Mouse (Mus musculus) neural tube, embryonic 14.5 days (tissue): ENCODE measurements around the gene Zbtb4. TPM values are rescaled to one million over a fixed set of nuclear protein-coding genes. Genes with fewer than 3 reads are reported as not detected.

Experiments
- ATAC-seq: fragments of 200-750 bp; cut with Nextera tagmentation; 2 replicates; pipeline ENCODE4 v1.8.0; 2017; ENCODE audit warnings: low read depth, mild to moderate bottlenecking, moderate TSS enrichment, moderate library complexity
- H3K27ac ChIP-seq: fragments of 300-500 bp; sonication (generic); 2 replicates; pipeline ENCODE4 v1.5.1; 2014; ENCODE audit warnings: low read depth, mild to moderate bottlenecking, control low read depth, low read length, moderate library complexity, mixed read lengths
- H3K27me3 ChIP-seq: fragments of 300-500 bp; sonication (generic); 2 replicates; pipeline ENCODE4 v1.6.1; 2014; ENCODE audit warnings: low read length; ENCODE audit not compliant: control insufficient read depth, insufficient read depth
- H3K36me3 ChIP-seq: fragments of 300-500 bp; sonication (generic); 2 replicates; pipeline ENCODE4 v1.6.1; 2014; ENCODE audit warnings: low read length, mixed read lengths; ENCODE audit not compliant: control insufficient read depth, insufficient read depth
- H3K4me1 ChIP-seq: fragments of 300-500 bp; sonication (generic); 2 replicates; pipeline ENCODE4 v1.6.1; 2014; ENCODE audit warnings: low read length; ENCODE audit not compliant: control insufficient read depth, insufficient read depth
- H3K4me2 ChIP-seq: fragments of 300-500 bp; sonication (generic); 2 replicates; pipeline ENCODE4 v1.6.1; 2014; ENCODE audit warnings: mild to moderate bottlenecking, low read depth, low read length, control low read depth
- H3K4me3 ChIP-seq: fragments of 300-500 bp; sonication (generic); 2 replicates; pipeline ENCODE4 v1.5.1; 2014; ENCODE audit warnings: low read depth, low read length, control low read depth, mixed read lengths
- H3K9ac ChIP-seq: fragments of 300-500 bp; sonication (generic); replicated peaks from 2 replicates; pipeline ENCODE4 v1.6.1; 2014; ENCODE audit warnings: low read depth, mild to moderate bottlenecking, control low read depth, low read length, mixed read lengths
- H3K9me3 ChIP-seq: fragments of 300-500 bp; sonication (generic); 2 replicates; pipeline ENCODE4 v1.6.1; 2016; ENCODE audit warnings: low read length; ENCODE audit not compliant: control insufficient read depth
- WGBS: fragments of 180-500 bp; shearing (Covaris S2); extraction: QIAGEN DNeasy Blood & Tissue Kit; methylation state at CpG from one replicate; pipeline ENCODE4 v1.1.7; 2014; 5-methylcytosine and 5-hydroxymethylcytosine counted together
- polyA plus RNA-seq: library from polyadenylated mRNA; unstranded; fragments of >200 nt; fragmentation: Nextera tagmentation; extraction: Ambion mirVana; gene quantifications from 2 replicates; pipeline ENCODE4 v1.2.1, GENCODE M21; 2014

The Zbtb4 gene
- polyA plus RNA-seq, 1 experiment from 2014 or later, result 6.0 TPM

DNA sequence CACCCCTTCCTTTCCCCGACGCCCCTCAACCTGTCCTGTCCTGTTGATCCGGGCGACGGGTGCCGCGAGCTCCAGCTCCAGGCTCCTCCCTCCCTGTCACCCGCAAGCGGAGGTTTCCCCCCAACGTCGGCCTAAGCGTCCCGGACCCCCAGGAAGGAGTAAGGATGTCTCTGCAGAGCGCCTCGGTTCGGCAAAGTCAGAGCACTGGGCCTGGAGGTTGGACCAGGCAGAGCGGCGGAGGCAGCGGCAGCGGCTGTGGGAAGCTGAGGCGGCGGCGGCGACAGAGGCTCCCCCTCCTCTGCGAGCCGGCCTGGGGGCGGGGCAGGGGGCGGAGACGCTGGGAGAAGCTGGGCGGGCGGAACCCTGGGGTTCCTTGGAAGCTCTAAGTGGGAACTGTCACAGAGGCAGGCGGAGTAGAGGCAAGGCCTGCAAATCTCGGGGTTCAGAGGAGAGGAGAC is 37.0 kb downstream of the Zbtb4 start:
- peaks cover 11% of the 10 kb centered on the region for H3K27me3 ChIP-seq
- ATAC-seq, result no peak
- peaks cover 40% of the 10 kb centered on the region for H3K4me1 ChIP-seq

GRCm38 (mm10) chr11:69803328-69803727 is 37.6 kb downstream of the Zbtb4 start:
- 1% methylated on average over 12 of the region's 12 CpGs for WGBS
- Histone ChIP-seq H3K9me3 (no peaks in the 10 kb centered on the region), H3K36me3 (no peaks in the 10 kb centered on the region), H3K4me3 (peak overlapping the region; percentile 55), H3K27me3 (peaks cover 11% of the 10 kb centered on the region), H3K4me2 (peak overlapping the region; percentile 96), H3K4me1 (peaks cover 40% of the 10 kb centered on the region), H3K27ac (no peak overlapping the region; the same call in 1 of the 2 replicates), H3K9ac (peak overlapping the region; percentile 50)
- ATAC-seq, result no peak

More for the DNA sequence above, 37.0 kb downstream of the Zbtb4 start:
- Histone ChIP-seq H3K36me3 (0 out of 2 replicates have a peak, but pooled peaks cover under 1% of the 10 kb centered on the region), H3K9me3 (no peaks in the 10 kb centered on the region), H3K27ac (peak overlapping the region; percentile 66), H3K4me3 (peak overlapping the region; percentile 55), H3K4me2 (peak overlapping the region; percentile 96), H3K9ac (peak overlapping the region; percentile 71)
- under 1% methylated on average over 33 of the region's 33 CpGs for WGBS

- no peaks in the 10 kb centered on the region for H3K9me3 ChIP-seq
- peak; percentile 36; the same call in 1 of the 2 replicates for ATAC-seq
- H3K27ac ChIP-seq, result no peak overlapping the region
- 1% methylated on average over 60 of the region's 60 CpGs for WGBS
- H3K4me2 ChIP-seq, result peak overlapping the region; percentile 96
- H3K4me1 ChIP-seq, result peaks cover 37% of the 10 kb centered on the region
- H3K36me3 ChIP-seq, result no peaks in the 10 kb centered on the region
- H3K27me3 ChIP-seq, result peaks cover 11% of the 10 kb centered on the region
- H3K9ac ChIP-seq, result peak overlapping the region; percentile 50
- H3K4me3 ChIP-seq, result peak overlapping the region; percentile 55
Measured at GRCm38 (mm10) chr11:69803786-69804651, 38.3 kb downstream of the Zbtb4 start.

DNA sequence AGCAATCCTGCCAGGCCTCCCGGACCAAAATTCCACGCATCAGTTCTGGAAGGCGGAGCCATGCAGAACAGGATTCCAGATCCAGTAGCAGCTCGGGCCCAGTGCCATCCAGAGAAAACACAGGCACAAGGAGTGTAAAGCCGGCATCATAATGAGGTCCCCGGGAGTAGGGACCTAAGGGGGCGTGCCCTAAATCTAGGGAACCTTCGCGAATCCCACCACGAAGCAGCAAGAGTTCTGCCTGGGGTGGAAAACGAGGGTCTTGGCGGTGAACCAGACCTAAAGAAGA is 38.9 kb downstream of the Zbtb4 start:
- H3K9ac ChIP-seq, result 0 out of 2 replicates have a peak overlapping the region, but pooled peaks have one; percentile 34
- peaks cover 31% of the 10 kb centered on the region for H3K4me1 ChIP-seq
- H3K4me2 ChIP-seq, result peak overlapping the region; percentile 96; the same call in 1 of the 2 replicates
- WGBS, result 4% methylated on average over 12 of the region's 12 CpGs
- ATAC-seq, result no peak
- H3K27me3 ChIP-seq, result peaks cover 11% of the 10 kb centered on the region
- H3K36me3 ChIP-seq, result no peaks in the 10 kb centered on the region
- no peaks in the 10 kb centered on the region for H3K9me3 ChIP-seq
- H3K4me3 ChIP-seq, result no peak overlapping the region
- no peak overlapping the region for H3K27ac ChIP-seq

DNA sequence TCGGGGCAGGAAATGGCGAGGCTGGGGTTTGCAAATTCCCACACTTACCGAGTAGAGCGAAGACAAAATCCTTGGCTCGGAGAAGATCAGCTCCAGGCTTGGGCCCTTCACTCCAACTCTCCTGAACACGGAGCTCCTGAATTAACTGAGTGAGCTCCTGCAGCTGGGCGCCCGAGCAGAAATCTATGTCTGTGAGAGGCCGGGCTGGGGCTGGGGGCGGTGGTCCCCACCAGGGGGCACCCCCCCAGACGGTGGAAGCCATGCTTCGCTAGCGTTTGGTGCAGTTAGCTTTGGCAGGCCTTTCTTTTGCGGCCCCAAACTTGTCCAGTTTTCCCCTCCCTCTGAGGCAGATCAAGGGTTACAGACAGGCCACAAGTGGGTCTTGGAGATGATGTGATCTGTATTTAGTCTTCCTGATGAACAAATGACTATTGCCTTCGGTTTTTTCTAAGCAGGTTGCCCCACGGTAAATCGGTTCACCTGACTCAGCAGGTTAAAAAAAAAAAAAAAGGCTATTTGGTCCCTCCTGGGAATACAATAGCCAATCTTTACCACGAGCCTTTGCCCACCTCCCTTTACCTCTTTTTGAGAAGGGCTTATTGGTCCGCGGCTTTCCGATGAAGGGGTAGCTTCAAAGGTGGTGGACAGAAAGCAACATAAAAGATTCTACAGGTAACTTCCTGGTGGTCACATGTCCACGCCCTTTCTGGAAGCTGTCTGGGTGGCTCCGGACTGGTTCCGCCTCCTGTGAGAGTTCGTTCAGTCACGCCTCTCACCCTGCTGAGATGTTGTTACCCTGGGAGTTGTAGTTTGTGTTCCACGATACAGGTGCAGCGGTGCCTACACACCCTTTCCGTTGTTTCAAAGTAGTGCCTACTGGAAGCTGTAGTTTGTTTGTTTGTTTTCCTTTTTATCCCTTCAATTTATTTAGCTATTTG is 39.5 kb downstream of the Zbtb4 start, which contains the start of gene Tmem102:
Gene Tmem102 (minus strand): TSS at position 653 of the 938 bp plus-strand sequence.
- 0 out of 2 replicates have a peak within 1 kb of the TSS, but pooled peaks have one; percentile 34 for H3K9ac ChIP-seq
- no peaks in the 10 kb centered on the region for H3K36me3 ChIP-seq
- peaks cover 11% of the 10 kb centered on the region for H3K27me3 ChIP-seq
- 6% methylated on average over 29 of the region's 29 CpGs for WGBS
- peaks cover 29% of the 10 kb centered on the region for H3K4me1 ChIP-seq
- no peaks in the 10 kb centered on the region for H3K9me3 ChIP-seq
- no peak for ATAC-seq
- peak within 1 kb of the TSS; percentile 96; the same call in 1 of the 2 replicates for H3K4me2 ChIP-seq
- H3K4me3 ChIP-seq, result no peak within 1 kb of the TSS
- H3K27ac ChIP-seq, result no peak within 1 kb of the TSS

- H3K4me3 ChIP-seq, result no peak overlapping the region
- no peaks in the 10 kb centered on the region for H3K9me3 ChIP-seq
- peaks cover 25% of the 10 kb centered on the region for H3K4me1 ChIP-seq
- no peak for ATAC-seq
- H3K36me3 ChIP-seq, result no peaks in the 10 kb centered on the region
- no peak overlapping the region for H3K27ac ChIP-seq
- 85% methylated on average over 4 of the region's 4 CpGs for WGBS
- H3K9ac ChIP-seq, result no peak overlapping the region
- no peak overlapping the region for H3K4me2 ChIP-seq
- H3K27me3 ChIP-seq, result peaks cover 9% of the 10 kb centered on the region
Measured at GRCm38 (mm10) chr11:69806378-69806777, 40.7 kb downstream of the Zbtb4 start.

DNA sequence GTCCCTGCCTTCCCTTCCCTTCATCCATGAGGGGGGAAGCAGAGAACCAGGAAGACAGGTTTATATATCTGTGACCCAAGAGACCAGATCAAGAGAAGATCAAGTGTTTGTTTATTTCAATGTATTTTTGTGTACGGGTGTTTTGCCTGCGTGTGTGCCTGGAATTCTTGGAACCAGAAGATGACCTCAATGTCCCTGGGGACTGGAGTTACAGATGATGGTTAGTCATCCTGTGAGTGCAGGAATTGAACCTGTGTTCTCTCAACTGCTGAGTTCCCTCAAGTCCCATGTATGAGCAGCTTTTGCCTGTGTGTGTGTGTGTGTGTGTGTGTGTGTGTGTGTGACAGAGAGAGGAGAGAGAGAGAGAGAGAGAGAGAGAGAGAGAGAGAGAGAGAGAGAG is 41.9 kb downstream of the Zbtb4 start:
- no peaks in the 10 kb centered on the region for H3K9me3 ChIP-seq
- no peak overlapping the region for H3K27ac ChIP-seq
- no peak overlapping the region for H3K9ac ChIP-seq
- WGBS, result 86% methylated on average over 2 of the region's 2 CpGs
- H3K27me3 ChIP-seq, result peaks cover 9% of the 10 kb centered on the region
- no peak overlapping the region for H3K4me3 ChIP-seq
- ATAC-seq, result no peak
- peaks cover 14% of the 10 kb centered on the region for H3K4me1 ChIP-seq
- H3K36me3 ChIP-seq, result no peaks in the 10 kb centered on the region
- H3K4me2 ChIP-seq, result no peak overlapping the region

DNA sequence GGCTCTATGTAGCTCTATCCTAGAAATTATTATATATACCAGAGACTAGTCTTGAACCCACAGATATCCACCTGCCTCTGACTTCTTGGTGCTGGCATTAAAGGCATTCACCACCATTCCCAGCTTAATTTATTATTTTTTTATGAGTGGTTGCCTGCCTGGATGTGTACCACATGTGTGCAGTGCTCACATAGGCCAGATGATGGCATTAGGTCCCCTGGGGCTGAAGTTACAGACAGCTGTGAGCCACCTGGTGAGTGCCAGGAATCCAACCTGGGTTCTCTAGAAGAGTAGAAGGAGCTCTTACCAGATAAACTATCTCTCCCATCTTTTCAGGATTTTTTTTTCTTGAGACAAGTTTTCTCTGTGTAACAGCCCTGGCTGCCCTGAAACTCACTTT is 44.6 kb downstream of the Zbtb4 start:
- no peak overlapping the region for H3K4me2 ChIP-seq
- H3K9ac ChIP-seq, result no peak overlapping the region
- no peaks in the 10 kb centered on the region for H3K9me3 ChIP-seq
- ATAC-seq, result no peak
- H3K4me3 ChIP-seq, result no peak overlapping the region
- H3K36me3 ChIP-seq, result no peaks in the 10 kb centered on the region
- H3K27ac ChIP-seq, result no peak overlapping the region
- peaks cover under 1% of the 10 kb centered on the region for H3K27me3 ChIP-seq
- no peaks in the 10 kb centered on the region for H3K4me1 ChIP-seq
